Mouse (Mus musculus): Measurements from ENCODE around the gene Usp43.

DNA sequence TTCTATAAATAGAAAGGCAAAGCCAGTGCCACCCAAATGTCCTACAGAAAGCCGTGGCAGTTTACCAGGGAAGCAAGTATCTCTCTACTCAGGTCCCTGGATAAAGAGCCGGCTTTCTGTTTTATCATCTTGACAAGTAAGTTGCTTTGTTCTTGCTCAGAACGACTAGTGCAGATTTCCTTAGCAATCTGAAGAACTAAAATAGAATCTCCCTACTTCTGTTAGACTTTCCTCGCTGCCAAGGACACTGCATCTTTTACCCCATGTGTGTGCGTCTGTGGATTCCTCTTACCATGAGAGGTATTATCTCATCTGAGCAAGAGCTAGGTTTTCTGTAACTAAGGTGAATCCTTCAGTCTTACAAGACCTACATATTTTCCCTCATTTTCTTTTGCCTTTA, 33.4 kb downstream of the Usp43 start:
- TF ChIP-seq CTCF (IDR thresholded peaks at IDR 0.05; ENCODE audit: borderline replicate concordance, insufficient read depth, low read depth, low read length): no peak
- TF ChIP-seq POLR2A (IDR thresholded peaks at IDR 0.05; ENCODE audit: borderline replicate concordance, insufficient read depth, low read length): no peak

Data from cerebellum, adult 2 months (tissue).